Mouse (Mus musculus) cerebellum, adult 9-11 months (tissue): Measurements from ENCODE around the gene Slc3a2.
"Not testable (repeated sequence)": the region's sequence is repeated elsewhere in the genome, so short reads cannot be mapped to it uniquely, and the experiment has no call there.

Experiments
- DNase-seq: peaks from one replicate; pipeline ENCODE4 v3.0.0; 2022

Gene Slc3a2

GRCm38 (mm10) chr19:8726609-8727390 is 3.6 kb upstream of the Slc3a2 start:
- DNase-seq, result no peak

GRCm38 (mm10) chr19:8725081-8725613 is 2.0 kb upstream of the Slc3a2 start:
- no peak for DNase-seq

- no peak for DNase-seq
These were observed 1.2 kb upstream of the Slc3a2 start for GRCm38 (mm10) chr19:8724392-8724791.

- DNase-seq, result no peak
These were observed 591 bp upstream of the Slc3a2 start for GRCm38 (mm10) chr19:8723574-8724346.

- no peak for DNase-seq
These were observed 636 bp downstream of the Slc3a2 start for GRCm38 (mm10) chr19:8722559-8722906.

- peak; percentile 55 for DNase-seq
These were observed 1.1 kb downstream of the Slc3a2 start for GRCm38 (mm10) chr19:8722021-8722420.

- no peak for DNase-seq
These were observed 1.8 kb downstream of the Slc3a2 start for GRCm38 (mm10) chr19:8721378-8721777.

- DNase-seq, result not testable (repeated sequence)
These were observed 4.1 kb downstream of the Slc3a2 start for GRCm38 (mm10) chr19:8719037-8719436.

- DNase-seq, result peak; percentile 56
These were observed 4.8 kb downstream of the Slc3a2 start for GRCm38 (mm10) chr19:8718357-8718756.

- no peak for DNase-seq
These were observed 6.2 kb downstream of the Slc3a2 start for GRCm38 (mm10) chr19:8716767-8717475.

GRCm38 (mm10) chr19:8715868-8716766 is 7.1 kb downstream of the Slc3a2 start:
- no peak for DNase-seq

- DNase-seq, result no peak
These were observed 8.3 kb downstream of the Slc3a2 start for GRCm38 (mm10) chr19:8714653-8715481.

- no peak for DNase-seq
These were observed 9.0 kb downstream of the Slc3a2 start for GRCm38 (mm10) chr19:8713997-8714652.

GRCm38 (mm10) chr19:8713306-8713996 is 9.7 kb downstream of the Slc3a2 start:
- DNase-seq, result peak; percentile 89

GRCm38 (mm10) chr19:8712870-8713305 is 10.3 kb downstream of the Slc3a2 start:
- DNase-seq, result peak; percentile 69

GRCm38 (mm10) chr19:8711949-8712869 is 11.0 kb downstream of the Slc3a2 start:
- DNase-seq, result no peak

GRCm38 (mm10) chr19:8711506-8711905 is 11.7 kb downstream of the Slc3a2 start:
- no peak for DNase-seq

- no peak for DNase-seq
These were observed 13.1 kb downstream of the Slc3a2 start for GRCm38 (mm10) chr19:8710057-8710456.

- DNase-seq, result no peak
These were observed 14.2 kb downstream of the Slc3a2 start for GRCm38 (mm10) chr19:8708954-8709353.
